Mouse (Mus musculus) neutrophil, adult 5-6 weeks (primary cell): ENCODE data around the gene Lman2l. TPM values are rescaled to one million over a fixed set of nuclear protein-coding genes. Genes with fewer than 3 reads are reported as not detected.

Source experiments
- ATAC-seq: fragments of 151-379, 151-347 bp; 2 replicates; pipeline ENCODE4 v1.8.0; 2017; ENCODE audit warnings: mild to moderate bottlenecking, moderate TSS enrichment; ENCODE audit not compliant: insufficient number of reproducible peaks, poor library complexity, low FRiP score, severe bottlenecking; ENCODE audit errors: extremely low read depth
- total RNA-seq: library from RNA; stranded (forward); fragments of 200-1000 nt; gene quantifications from 2 replicates; pipeline ENCODE4 v1.2.3, GENCODE M21; 2017

The Lman2l gene
- total RNA-seq, 1 experiment from 2014 or later: 14.9 TPM

GRCm38 (mm10) chr1:36467446-36467845 is 22.4 kb upstream of the Lman2l start:
- ATAC-seq: no peak

DNA sequence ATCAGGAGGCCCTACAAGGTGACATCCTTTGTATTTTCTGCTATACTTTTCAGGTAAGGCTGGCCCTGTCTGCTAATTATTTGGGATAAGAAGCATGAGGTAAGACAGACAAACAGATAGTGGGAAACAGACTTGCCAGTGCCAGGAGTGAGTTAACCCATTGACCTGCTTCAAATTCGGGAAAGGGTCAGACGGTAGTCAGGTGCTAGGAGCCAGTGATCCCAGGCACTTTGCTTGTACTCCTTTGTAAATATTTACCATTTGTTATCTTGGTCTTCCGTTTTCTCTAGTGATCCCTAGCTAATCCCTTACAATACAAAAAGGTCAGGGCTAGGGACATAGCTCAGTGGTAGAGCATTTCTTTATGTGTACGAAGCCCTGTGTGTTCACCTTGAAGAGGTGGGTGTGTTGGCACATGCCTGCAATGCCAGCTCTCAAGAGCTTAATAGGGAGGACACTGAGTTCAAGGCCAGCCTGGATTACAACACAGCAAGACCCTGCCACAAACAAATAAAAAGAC is 20.6 kb upstream of the Lman2l start:
- ATAC-seq: no peak

GRCm38 (mm10) chr1:36461829-36462228 is 16.8 kb upstream of the Lman2l start:
- peak; percentile 54; the same call in 1 of the 2 replicates for ATAC-seq

DNA sequence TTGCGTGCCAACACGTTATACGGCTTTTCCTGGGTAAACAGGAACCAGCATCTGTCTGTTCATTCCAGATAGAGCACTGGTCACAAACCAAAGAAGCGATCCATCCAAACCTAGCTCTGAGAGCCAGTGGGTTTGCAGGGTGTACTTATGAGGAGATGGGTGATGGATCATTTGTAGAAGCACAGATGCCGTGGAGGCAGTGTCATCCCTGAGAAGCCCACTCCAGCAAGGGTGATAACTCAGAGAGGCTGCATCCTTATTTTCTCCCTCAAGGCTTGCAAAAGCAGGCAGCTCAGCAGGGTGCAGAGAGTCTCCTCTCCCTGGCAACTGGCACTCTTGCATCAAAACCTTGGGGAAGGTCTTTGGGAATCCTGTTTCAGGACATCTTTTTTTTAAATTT is 13.1 kb upstream of the Lman2l start:
- no peak for ATAC-seq

DNA sequence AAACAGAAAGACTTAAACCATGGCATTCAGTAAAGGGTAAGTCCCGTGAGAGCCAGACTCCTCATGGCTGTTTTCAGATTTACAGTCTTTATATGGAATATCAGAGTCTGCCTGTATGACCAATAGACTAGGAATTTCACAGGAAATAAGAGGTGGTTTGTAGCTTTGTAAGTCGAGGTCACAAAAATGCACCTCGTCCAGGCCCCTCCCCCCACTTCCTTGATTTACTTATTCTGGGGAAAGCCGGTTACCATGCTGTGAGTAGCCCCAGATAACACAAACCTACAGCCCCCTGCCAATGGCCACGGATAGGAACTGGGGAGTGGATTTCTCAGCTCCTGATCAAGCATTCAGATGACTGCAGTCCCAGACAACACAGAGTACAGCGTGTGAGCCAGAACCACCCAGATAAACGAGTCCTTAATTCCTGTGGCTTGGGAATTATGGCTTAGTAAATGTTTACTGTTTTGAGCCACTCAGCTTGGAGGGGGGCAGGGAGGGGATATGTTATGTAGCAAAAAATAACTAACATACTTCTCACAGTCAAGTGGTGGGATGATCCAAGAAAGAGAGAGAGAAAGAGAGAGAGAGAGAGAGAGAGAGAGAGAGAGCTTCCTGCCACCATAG is 12.4 kb upstream of the Lman2l start:
- ATAC-seq: no peak

GRCm38 (mm10) chr1:36454055-36454815 is 9.2 kb upstream of the Lman2l start:
- ATAC-seq: no peak

DNA sequence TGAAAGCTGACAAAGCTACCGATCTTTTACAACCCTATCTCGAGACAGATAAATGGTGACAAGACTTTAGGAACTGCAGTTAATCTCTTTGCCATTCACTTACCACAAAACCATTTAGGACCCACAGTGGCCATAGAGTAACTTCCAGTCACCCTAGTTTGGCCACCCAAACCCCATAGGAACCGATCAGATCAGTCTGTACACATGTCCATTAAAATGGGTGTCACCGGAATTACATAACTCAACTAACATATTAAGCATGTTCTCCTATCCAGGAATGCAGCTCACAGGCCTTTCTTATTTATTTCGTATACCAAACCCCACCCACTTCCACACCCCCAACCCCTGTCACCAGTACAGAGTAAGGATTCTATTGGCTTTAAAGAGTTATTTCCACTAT is 1.8 kb upstream of the Lman2l start:
- ATAC-seq: no peak

DNA sequence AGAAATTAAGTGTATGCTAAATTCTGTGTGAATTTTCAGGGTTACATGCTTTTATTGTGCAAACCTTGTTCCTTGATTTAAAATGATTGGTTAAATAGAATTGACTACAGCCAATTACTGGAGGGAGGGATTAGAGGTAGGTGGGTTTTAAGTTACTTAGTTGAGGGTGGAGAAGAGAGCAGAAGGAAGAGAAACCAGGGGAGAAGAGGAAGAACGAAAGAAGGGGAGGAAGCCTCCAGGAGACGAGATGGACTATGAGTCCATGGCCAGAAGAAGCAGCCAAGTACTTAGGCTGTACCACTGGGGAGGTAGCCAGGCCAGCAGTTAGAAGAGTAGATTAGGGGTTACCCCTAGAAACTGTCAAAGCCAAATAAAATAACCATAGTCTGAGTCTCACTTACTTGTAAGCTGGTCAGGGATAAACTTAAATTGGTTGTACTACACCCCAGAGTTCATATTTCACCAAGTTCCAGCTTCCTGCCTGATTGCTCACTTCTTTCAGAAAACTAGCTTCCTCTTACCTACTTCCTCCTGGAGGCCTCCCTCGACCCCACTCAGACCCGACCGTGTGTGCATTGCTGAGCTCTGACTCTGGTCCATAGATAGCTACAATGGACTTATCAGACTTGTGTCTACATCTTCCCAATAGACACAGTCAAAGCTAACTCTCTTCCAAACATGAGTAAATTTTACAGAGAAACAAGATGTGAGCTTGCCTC is 1.2 kb upstream of the Lman2l start:
- no peak for ATAC-seq

DNA sequence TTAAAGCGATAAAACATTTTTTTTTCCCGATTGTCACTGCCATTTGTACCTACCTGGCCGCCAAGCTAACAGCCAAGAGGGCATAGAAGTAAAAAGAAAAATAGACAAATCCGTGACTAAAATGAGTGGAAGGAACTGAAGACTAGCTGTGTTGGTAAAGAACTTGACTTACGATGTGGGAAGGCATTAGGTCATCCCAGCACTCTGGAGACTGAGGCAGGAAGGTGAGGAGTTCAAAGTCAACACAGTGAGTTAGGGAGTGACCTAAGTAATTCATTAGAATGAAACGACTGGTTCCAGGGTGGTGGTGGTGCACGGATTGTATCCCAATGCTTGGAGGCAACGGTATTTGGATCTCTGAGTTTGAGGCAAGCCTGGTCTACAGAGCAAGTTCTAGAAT is 437 bp upstream of the Lman2l start:
- no peak for ATAC-seq

GRCm38 (mm10) chr1:36441101-36441500 is 4.0 kb downstream of the Lman2l start:
- no peak for ATAC-seq

- no peak for ATAC-seq
These were observed 7.8 kb downstream of the Lman2l start for GRCm38 (mm10) chr1:36437223-36437622.

DNA sequence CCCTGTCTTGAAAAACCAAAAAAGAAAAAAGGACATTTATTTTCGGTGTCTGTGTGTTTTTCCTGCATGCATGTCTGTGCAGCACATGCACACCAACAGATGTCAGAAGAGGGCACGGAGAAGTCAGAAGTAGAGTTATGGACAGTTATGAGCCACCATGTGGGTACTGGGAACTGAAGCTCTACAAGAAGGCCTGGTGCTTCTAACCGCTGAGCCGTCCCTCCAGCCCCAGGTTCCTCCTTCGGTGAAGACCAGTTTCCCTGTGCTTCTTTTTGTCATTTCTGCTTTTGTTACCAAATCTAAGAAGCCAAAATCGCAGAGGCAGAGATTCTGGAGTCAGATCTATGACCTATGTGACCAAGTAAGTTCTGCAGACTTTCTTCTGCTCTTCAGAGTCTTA is 8.6 kb downstream of the Lman2l start:
- ATAC-seq: no peak

GRCm38 (mm10) chr1:36435071-36435470 is 10.0 kb downstream of the Lman2l start:
- no peak for ATAC-seq

- no peak for ATAC-seq
These were observed 11.5 kb downstream of the Lman2l start for GRCm38 (mm10) chr1:36433616-36434015.

DNA sequence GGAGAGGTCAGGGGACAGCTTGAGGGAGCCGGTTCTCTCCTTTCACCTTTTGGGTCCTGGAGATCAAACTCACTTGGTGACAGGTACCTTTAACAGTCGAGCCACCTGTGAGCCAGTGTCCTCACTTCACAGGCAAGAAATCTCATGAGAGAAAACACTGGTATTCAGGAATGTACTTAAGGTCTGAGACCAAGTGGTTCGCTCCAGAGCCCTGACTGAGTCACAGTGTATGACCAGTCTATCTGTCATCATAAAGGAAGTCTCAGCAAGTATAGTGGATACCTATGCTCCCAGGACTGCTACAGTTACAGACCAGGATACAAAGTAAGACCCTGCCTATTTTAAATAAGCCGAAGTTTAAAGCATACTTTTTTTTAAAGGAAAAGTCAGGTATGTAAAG is 12.1 kb downstream of the Lman2l start:
- ATAC-seq: no peak

DNA sequence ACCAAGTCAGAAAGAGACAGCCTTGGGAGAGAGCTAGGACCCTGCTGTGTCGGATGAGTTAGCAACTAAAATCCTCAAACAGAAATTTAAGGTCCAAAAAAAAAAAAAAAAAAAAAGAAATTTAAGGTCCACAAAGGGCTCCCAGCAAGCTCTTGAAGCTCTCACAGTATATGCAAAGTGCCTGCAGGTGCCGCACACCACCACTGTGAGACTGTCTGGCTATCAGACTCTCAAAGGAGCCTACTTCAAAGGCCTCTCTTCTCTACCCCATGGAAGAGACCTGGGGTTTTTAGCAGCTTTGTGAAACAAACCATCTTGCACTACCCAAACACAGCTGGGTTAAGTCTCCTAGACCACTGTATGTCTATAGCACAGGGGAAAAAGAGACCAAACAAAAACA is 15.6 kb downstream of the Lman2l start:
- ATAC-seq: no peak

DNA sequence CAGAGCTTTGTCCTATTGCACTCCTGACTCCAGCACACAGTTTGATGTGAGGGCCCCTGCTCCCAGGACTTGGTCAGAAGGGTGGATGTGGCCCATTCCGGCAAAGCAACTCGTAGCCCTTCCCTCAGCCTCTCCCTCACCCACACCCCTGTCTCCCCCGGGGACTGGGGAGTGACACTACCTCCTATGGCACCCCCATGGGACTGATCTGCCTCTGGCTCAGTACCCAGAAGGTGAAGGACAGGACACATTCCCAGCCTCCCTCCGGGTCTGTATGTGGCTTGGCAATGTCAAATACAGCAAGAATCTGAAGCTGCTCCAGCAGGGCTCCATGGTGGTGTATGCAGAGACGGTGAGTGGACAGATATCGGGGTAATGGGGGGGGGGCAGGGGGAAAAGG is 40.5 kb downstream of the Lman2l start:
- ATAC-seq: no peak

GRCm38 (mm10) chr1:36401509-36401908 is 43.6 kb downstream of the Lman2l start:
- ATAC-seq: no peak

GRCm38 (mm10) chr1:36397041-36397440 is 48.0 kb downstream of the Lman2l start:
- ATAC-seq: no peak

DNA sequence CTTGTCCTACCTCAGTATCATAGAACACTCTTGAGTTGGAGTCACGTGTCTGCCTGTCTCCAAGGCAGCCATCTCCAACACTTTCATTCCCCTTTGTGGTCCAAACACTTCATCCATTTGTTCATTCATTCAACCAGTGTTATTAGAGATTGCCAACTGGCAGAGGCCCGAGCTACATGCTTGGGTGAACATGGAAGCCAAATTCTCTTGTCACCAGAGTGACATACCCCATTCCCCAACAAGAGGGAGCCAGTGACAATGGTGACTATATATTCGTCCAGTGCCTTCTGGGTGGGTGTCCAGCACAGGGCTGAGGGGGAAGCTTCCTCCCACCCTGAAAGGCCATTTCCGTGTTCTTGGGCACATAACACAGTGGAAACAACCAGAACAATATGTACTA is 65.5 kb downstream of the Lman2l start:
- no peak for ATAC-seq
